In the genomic region with DNA sequence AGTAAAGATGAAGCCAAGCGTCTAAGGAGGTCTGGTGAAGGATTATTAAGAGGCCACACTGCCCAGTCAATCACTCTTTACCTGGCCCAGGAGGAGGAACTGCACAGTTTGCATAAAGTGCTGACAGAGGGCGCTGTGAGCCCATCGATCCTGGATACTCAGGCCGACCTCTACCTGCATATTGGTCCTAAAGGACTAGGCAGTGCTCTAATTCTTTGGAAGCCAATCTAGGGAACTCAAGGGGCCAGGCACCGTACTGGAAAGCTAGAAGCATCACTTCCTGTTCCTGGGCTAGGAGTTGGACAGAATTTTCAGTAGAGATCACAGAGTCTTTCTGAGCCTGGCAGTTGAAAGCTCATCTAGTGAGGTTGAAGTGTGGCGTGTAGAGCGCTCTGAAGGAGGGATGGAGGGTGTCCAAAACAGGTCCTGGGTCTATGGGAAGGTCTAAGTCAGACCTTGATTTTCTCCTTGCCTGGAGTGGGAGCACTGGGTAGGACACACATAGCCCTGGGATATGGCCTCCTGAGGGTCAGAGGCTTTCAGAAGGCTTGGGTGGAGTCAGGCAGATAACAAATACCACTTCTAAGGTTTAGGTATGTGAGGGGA, we compare ENCODE assay signal across 8 mouse cellular contexts. TPM values are rescaled to one million over a fixed set of nuclear protein-coding genes. Genes with fewer than 3 reads are reported as not detected.
A peak's percentile ranks its signal among the peaks of the same experiment; 100 is the strongest.
DNase-seq lines count a peak whose midpoint lies in the region; ATAC-seq and TF ChIP-seq lines count a peak whose summit lies in the region.

No protein-coding gene starts in this region.

- H3K9ac ChIP-seq in hindbrain, postnatal 0 days (replicated peaks; ENCODE audit: low read length): no peak overlapping the region
- H3K9ac ChIP-seq in hindbrain, embryonic 16.5 days (ENCODE audit: low read depth, low read length): no peak overlapping the region
- H3K9ac ChIP-seq in ES-E14 (ENCODE audit: insufficient read depth, low read depth, low read length, poor library complexity, severe bottlenecking): no peak overlapping the region
- H3K9ac ChIP-seq in heart, embryonic 16.5 days (ENCODE audit: low read length): no peak overlapping the region
- H3K9ac ChIP-seq in limb, embryonic 14.5 days (ENCODE audit: low read depth, low read length, severe bottlenecking): no peak overlapping the region

- H3K4me3 ChIP-seq in hindbrain, postnatal 0 days (ENCODE audit: low read length): no peak overlapping the region
- H3K4me3 ChIP-seq in hindbrain, embryonic 16.5 days (ENCODE audit: low read length): no peak overlapping the region
- no peak overlapping the region for H3K4me3 ChIP-seq in ES-E14 (ENCODE audit: insufficient read depth in 1 of 2, low read depth in 1 of 2, low read length in 2 of 2, poor library complexity in 1 of 2, severe bottlenecking in 1 of 2)
- H3K4me3 ChIP-seq in heart, embryonic 16.5 days (ENCODE audit: low read length): no peak overlapping the region
- no peak overlapping the region for H3K4me3 ChIP-seq in limb, embryonic 14.5 days (replicated peaks; ENCODE audit: low read length)
- no peak overlapping the region for H3K4me3 ChIP-seq in spleen, adult 2 months (ENCODE audit: extremely low read depth, insufficient read depth, insufficient read length)

- 21% methylated on average over 7 of the region's 7 CpGs for WGBS in hindbrain, postnatal 0 days
- WGBS in hindbrain, embryonic 16.5 days: 26% methylated on average over 7 of the region's 7 CpGs
- WGBS in heart, embryonic 16.5 days: 18% methylated on average over 7 of the region's 7 CpGs
- WGBS in limb, embryonic 14.5 days: 18% methylated on average over 7 of the region's 7 CpGs
- WGBS in spleen, adult 2 months: 16% methylated on average over 7 of the region's 7 CpGs

- no peaks in the 10 kb centered on the region for H3K36me3 ChIP-seq in hindbrain, postnatal 0 days (ENCODE audit: insufficient read depth, low read length)
- no peaks in the 10 kb centered on the region for H3K36me3 ChIP-seq in hindbrain, embryonic 16.5 days (ENCODE audit: control insufficient read depth, insufficient read depth, low read length)
- peaks cover 10% of the 10 kb centered on the region; the same call in 1 of the 2 replicates for H3K36me3 ChIP-seq in ES-E14 (ENCODE audit: control insufficient read depth, insufficient read depth, low read length, poor library complexity, severe bottlenecking)
- peaks cover 8% of the 10 kb centered on the region; the same call in 1 of the 2 replicates for H3K36me3 ChIP-seq in heart, embryonic 16.5 days (ENCODE audit: control insufficient read depth, insufficient read depth)
- H3K36me3 ChIP-seq in limb, embryonic 14.5 days (ENCODE audit: control insufficient read depth, insufficient read depth, low read length): peaks cover 13% of the 10 kb centered on the region
- H3K36me3 ChIP-seq in spleen, adult 2 months (ENCODE audit: control insufficient read depth, insufficient read depth, low read length): no peaks in the 10 kb centered on the region

- TF ChIP-seq POLR2A in limb, embryonic 14.5 days (IDR thresholded peaks at IDR 0.05; ENCODE audit: borderline replicate concordance, extremely low read depth, insufficient read depth, insufficient read length): no peak
- no peak for TF ChIP-seq POLR2A in spleen, adult 2 months (IDR thresholded peaks at IDR 0.05; ENCODE audit: low read depth, low read length)

- no peaks in the 10 kb centered on the region for H3K9me3 ChIP-seq in hindbrain, postnatal 0 days (ENCODE audit: low read length)
- no peaks in the 10 kb centered on the region for H3K9me3 ChIP-seq in hindbrain, embryonic 16.5 days (ENCODE audit: control insufficient read depth, low read length)
- no peaks in the 10 kb centered on the region for H3K9me3 ChIP-seq in ES-E14 (ENCODE audit: control insufficient read depth, insufficient read depth, low read depth, low read length)
- no peaks in the 10 kb centered on the region for H3K9me3 ChIP-seq in heart, embryonic 16.5 days (replicated peaks; ENCODE audit: control insufficient read depth, low read length)
- H3K9me3 ChIP-seq in limb, embryonic 14.5 days (ENCODE audit: control insufficient read depth, low read length): no peaks in the 10 kb centered on the region

- in situ Hi-C loops in ES-E14 (cut with MboI; ENCODE audit: low sequenced_read_pairs in 2 of 2, unreplicated experiment in 2 of 2): no loop called here

- ATAC-seq in hindbrain, postnatal 0 days: no peak
- no peak for ATAC-seq in hindbrain, embryonic 16.5 days
- no peak for ATAC-seq in heart, embryonic 16.5 days (replicated peaks; ENCODE audit: extremely low read depth, insufficient read depth, low FRiP score)
- ATAC-seq in limb, embryonic 14.5 days (ENCODE audit: low FRiP score, low read depth): no peak
- ATAC-seq in frontal cortex, adult (ENCODE audit: low TSS enrichment): no peak

- peak; percentile 77 for TF ChIP-seq CTCF in hindbrain, postnatal 0 days (IDR thresholded peaks at IDR 0.05; ENCODE audit: low read depth)
- TF ChIP-seq CTCF in spleen, adult 2 months (IDR thresholded peaks at IDR 0.05; ENCODE audit: extremely low read depth, insufficient read depth, insufficient read length, insufficient replicate concordance): peak; percentile 87; the same call in 1 of the 2 replicates

- peaks cover 13% of the 10 kb centered on the region; the same call in 1 of the 2 replicates for H3K4me1 ChIP-seq in hindbrain, postnatal 0 days (ENCODE audit: insufficient read depth, low read length)
- H3K4me1 ChIP-seq in hindbrain, embryonic 16.5 days (ENCODE audit: control insufficient read depth, insufficient read depth, low read depth, low read length): peaks cover 18% of the 10 kb centered on the region
- H3K4me1 ChIP-seq in ES-E14 (ENCODE audit: control insufficient read depth in 2 of 2, insufficient read depth in 2 of 2, low read length in 2 of 2, poor library complexity in 1 of 2): peaks cover 5 to 23% of the 10 kb centered on the region in 2 experiments; a peak in 3 of 4 replicates
- H3K4me1 ChIP-seq in heart, embryonic 16.5 days (ENCODE audit: control insufficient read depth, insufficient read depth, low read length): peaks cover 29% of the 10 kb centered on the region
- H3K4me1 ChIP-seq in limb, embryonic 14.5 days (ENCODE audit: control insufficient read depth, insufficient read depth, low read length): peaks cover 19% of the 10 kb centered on the region
- H3K4me1 ChIP-seq in spleen, adult 2 months (ENCODE audit: control insufficient read depth, insufficient read depth, insufficient read length): peaks cover 23% of the 10 kb centered on the region

- H3K4me2 ChIP-seq in hindbrain, postnatal 0 days (ENCODE audit: low read depth, low read length): no peak overlapping the region
- H3K4me2 ChIP-seq in hindbrain, embryonic 16.5 days (ENCODE audit: low read length): no peak overlapping the region
- no peak overlapping the region for H3K4me2 ChIP-seq in heart, embryonic 16.5 days (ENCODE audit: low read depth, low read length)
- H3K4me2 ChIP-seq in limb, embryonic 14.5 days (replicated peaks; ENCODE audit: low read depth, low read length, severe bottlenecking): no peak overlapping the region

- H3K27me3 ChIP-seq in hindbrain, postnatal 0 days (ENCODE audit: insufficient read depth, low read length): no peaks in the 10 kb centered on the region
- H3K27me3 ChIP-seq in hindbrain, embryonic 16.5 days (replicated peaks; ENCODE audit: control insufficient read depth, insufficient read depth, low read length): no peaks in the 10 kb centered on the region
- no peaks in the 10 kb centered on the region for H3K27me3 ChIP-seq in heart, embryonic 16.5 days (ENCODE audit: control insufficient read depth, insufficient read depth, low read length)
- no peaks in the 10 kb centered on the region for H3K27me3 ChIP-seq in limb, embryonic 14.5 days (ENCODE audit: control insufficient read depth, insufficient read depth, low read length)
- H3K27me3 ChIP-seq in spleen, adult 2 months (ENCODE audit: control insufficient read depth, insufficient read depth, low read length): no peaks in the 10 kb centered on the region

- peak; percentile 71 for DNase-seq in hindbrain, postnatal 0 days (ENCODE audit: low spot score)
- no peak for DNase-seq in ES-E14 (ENCODE audit: low read depth, low spot score)
- peak; percentile 76 to 77 for DNase-seq in cerebellum, postnatal 36 days
- DNase-seq in limb, embryonic 14.5 days (ENCODE audit: low spot score): peak; percentile 45
- peak in 1 of 2 experiments; percentile 79 for DNase-seq in spleen, adult 2 months (ENCODE audit: low read depth in 1 of 2, low spot score in 2 of 2)

- peak overlapping the region; percentile 27; the same call in 1 of the 2 replicates for H3K27ac ChIP-seq in hindbrain, postnatal 0 days
- H3K27ac ChIP-seq in hindbrain, embryonic 16.5 days (ENCODE audit: low read depth, low read length): no peak overlapping the region
- H3K27ac ChIP-seq in ES-E14 (ENCODE audit: insufficient read depth, low read depth, low read length, poor library complexity, severe bottlenecking): peak overlapping the region; percentile 39; the same call in 1 of the 2 replicates
- peak overlapping the region; percentile 49; the same call in 1 of the 2 replicates for H3K27ac ChIP-seq in heart, embryonic 16.5 days (ENCODE audit: low read length)
- no peak overlapping the region for H3K27ac ChIP-seq in limb, embryonic 14.5 days (replicated peaks; ENCODE audit: low read depth, low read length)
- peak overlapping the region; percentile 82 for H3K27ac ChIP-seq in spleen, adult 2 months (ENCODE audit: insufficient read depth, low read length)

RNA-seq across cellular contexts. Expression of gene Trim46, which starts 4.4 kb away (rescaled TPM):
- total RNA-seq in hindbrain, postnatal 0 days (2014; rRNA removed): 97.9 and 101 TPM in 2 replicates
- polyA plus RNA-seq in hindbrain, postnatal 0 days (2015; fragmentation: Nextera tagmentation; extraction: Ambion mirVana): 42.9 and 49.8 TPM in 2 replicates
- 78.7 and 87.1 TPM in 2 replicates for polyA plus RNA-seq in hindbrain, embryonic 16.5 days (2015; fragmentation: Nextera tagmentation; extraction: Ambion mirVana)
- 3.1 and 5.3 TPM in 2 replicates for total RNA-seq in ES-E14 (2012; rRNA removed)
- 1.1 and 1.3 TPM in 2 replicates for polyA plus RNA-seq in heart, embryonic 16.5 days (2015; fragmentation: Nextera tagmentation; extraction: Ambion mirVana)
- 19.0 and 25.4 TPM in 2 replicates for polyA plus RNA-seq in limb, embryonic 14.5 days (2012; rRNA removed)
- polyA plus RNA-seq in limb, embryonic 14.5 days (2014; fragmentation: Nextera tagmentation; extraction: Ambion mirVana): 3.9 and 4.7 TPM in 2 replicates
- polyA plus RNA-seq in spleen, adult 2 months (2012; rRNA removed): 3.6 and 5.4 TPM in 2 replicates

RNA-seq across cellular contexts. Expression of gene Krtcap2, which starts 4.8 kb away (rescaled TPM):
- total RNA-seq in hindbrain, postnatal 0 days (2014; rRNA removed): 74.9 and 111 TPM in 2 replicates
- 250 and 268 TPM in 2 replicates for polyA plus RNA-seq in hindbrain, postnatal 0 days (2015; fragmentation: Nextera tagmentation; extraction: Ambion mirVana)
- 205 and 227 TPM in 2 replicates for polyA plus RNA-seq in hindbrain, embryonic 16.5 days (2015; fragmentation: Nextera tagmentation; extraction: Ambion mirVana)
- 113 and 134 TPM in 2 replicates for total RNA-seq in ES-E14 (2012; rRNA removed)
- 202 and 234 TPM in 2 replicates for polyA plus RNA-seq in heart, embryonic 16.5 days (2015; fragmentation: Nextera tagmentation; extraction: Ambion mirVana)
- 121 and 153 TPM in 2 replicates for polyA plus RNA-seq in limb, embryonic 14.5 days (2012; rRNA removed)
- polyA plus RNA-seq in limb, embryonic 14.5 days (2014; fragmentation: Nextera tagmentation; extraction: Ambion mirVana): 352 and 353 TPM in 2 replicates
- polyA plus RNA-seq in spleen, adult 2 months (2012; rRNA removed): 93.5 and 129 TPM in 2 replicates

RNA-seq across cellular contexts. Expression of gene Dpm3, which starts 8.6 kb away (rescaled TPM):
- 295 and 347 TPM in 2 replicates for total RNA-seq in hindbrain, postnatal 0 days (2014; rRNA removed)
- 95.5 and 97.8 TPM in 2 replicates for polyA plus RNA-seq in hindbrain, postnatal 0 days (2015; fragmentation: Nextera tagmentation; extraction: Ambion mirVana)
- 64.3 and 79.8 TPM in 2 replicates for polyA plus RNA-seq in hindbrain, embryonic 16.5 days (2015; fragmentation: Nextera tagmentation; extraction: Ambion mirVana)
- total RNA-seq in ES-E14 (2012; rRNA removed): 207 and 297 TPM in 2 replicates
- polyA plus RNA-seq in heart, embryonic 16.5 days (2015; fragmentation: Nextera tagmentation; extraction: Ambion mirVana): 65.3 and 79.6 TPM in 2 replicates
- 313 and 432 TPM in 2 replicates for polyA plus RNA-seq in limb, embryonic 14.5 days (2012; rRNA removed)
- polyA plus RNA-seq in limb, embryonic 14.5 days (2014; fragmentation: Nextera tagmentation; extraction: Ambion mirVana): 165 and 173 TPM in 2 replicates
- 231 and 419 TPM in 2 replicates for polyA plus RNA-seq in spleen, adult 2 months (2012; rRNA removed)

RNA-seq across cellular contexts. Expression of gene Slc50a1, which starts 19.8 kb away (rescaled TPM):
- total RNA-seq in hindbrain, postnatal 0 days (2014; rRNA removed): 30.1 and 30.8 TPM in 2 replicates
- 47.2 and 49.1 TPM in 2 replicates for polyA plus RNA-seq in hindbrain, postnatal 0 days (2015; fragmentation: Nextera tagmentation; extraction: Ambion mirVana)
- 39.4 and 43.9 TPM in 2 replicates for polyA plus RNA-seq in hindbrain, embryonic 16.5 days (2015; fragmentation: Nextera tagmentation; extraction: Ambion mirVana)
- 17.0 and 27.0 TPM in 2 replicates for total RNA-seq in ES-E14 (2012; rRNA removed)
- 44.8 and 51.1 TPM in 2 replicates for polyA plus RNA-seq in heart, embryonic 16.5 days (2015; fragmentation: Nextera tagmentation; extraction: Ambion mirVana)
- 150 and 198 TPM in 2 replicates for polyA plus RNA-seq in limb, embryonic 14.5 days (2012; rRNA removed)
- 90.8 and 95.6 TPM in 2 replicates for polyA plus RNA-seq in limb, embryonic 14.5 days (2014; fragmentation: Nextera tagmentation; extraction: Ambion mirVana)
- polyA plus RNA-seq in spleen, adult 2 months (2012; rRNA removed): 207 and 266 TPM in 2 replicates

RNA-seq across cellular contexts. Expression of gene Muc1, which starts 21.7 kb away (rescaled TPM):
- 1.9 TPM in 2 replicates for total RNA-seq in hindbrain, postnatal 0 days (2014; rRNA removed)
- 0.82 and 1.5 TPM in 2 replicates for polyA plus RNA-seq in hindbrain, postnatal 0 days (2015; fragmentation: Nextera tagmentation; extraction: Ambion mirVana)
- 0.59 and 0.90 TPM in 2 replicates for polyA plus RNA-seq in hindbrain, embryonic 16.5 days (2015; fragmentation: Nextera tagmentation; extraction: Ambion mirVana)
- 3.0 and 3.9 TPM in 2 replicates for total RNA-seq in ES-E14 (2012; rRNA removed)
- 3.3 and 11.3 TPM in 2 replicates for polyA plus RNA-seq in heart, embryonic 16.5 days (2015; fragmentation: Nextera tagmentation; extraction: Ambion mirVana)
- polyA plus RNA-seq in limb, embryonic 14.5 days (2012; rRNA removed): 5.6 and 7.0 TPM in 2 replicates
- 0.55 and 1.1 TPM in 2 replicates for polyA plus RNA-seq in limb, embryonic 14.5 days (2014; fragmentation: Nextera tagmentation; extraction: Ambion mirVana)
- polyA plus RNA-seq in spleen, adult 2 months (2012; rRNA removed): 17.4 and 26.1 TPM in 2 replicates

Comparison
In these comparisons a context has a peak if more than half of its experiments do, and no peak if none do; other contexts are left out.
1. H3K27ac ChIP-seq: peak in hindbrain, postnatal 0 days (single experiment), ES-E14 (single experiment), heart, embryonic 16.5 days (single experiment) and spleen, adult 2 months (single experiment); none in hindbrain, embryonic 16.5 days (single experiment) and limb, embryonic 14.5 days (single experiment).